Mouse (Mus musculus) CH12.LX (cell line): Measurements from ENCODE around the gene Reln. TPM values are rescaled to one million over a fixed set of nuclear protein-coding genes. Genes with fewer than 3 reads are reported as not detected.

Experiments used
- DNase-seq: peaks from one replicate; pipeline ENCODE4 v3.0.0-alpha.2; 2013; ENCODE audit errors: extremely low read depth
- H3K27ac ChIP-seq: 2 replicates; pipeline ENCODE4 v1.5.1; 2012; ENCODE audit warnings: low read depth, mild to moderate bottlenecking, control low read depth, moderate library complexity; ENCODE audit not compliant: insufficient read depth
- H3K27me3 ChIP-seq: replicated peaks from 2 replicates; pipeline ENCODE3; 2012; ENCODE audit warnings: inconsistent platforms
- H3K36me3 ChIP-seq, 2 experiments: replicated peaks in 1 of 2; 2 replicates each; pipeline versions ENCODE3 to v1.6.1; 2012; ENCODE audit warnings: inconsistent platforms in 1 of 2, low read length in 1 of 2, mild to moderate bottlenecking in 1 of 2, mixed read lengths in 1 of 2, moderate library complexity in 1 of 2; ENCODE audit not compliant: control insufficient read depth in 1 of 2, insufficient read depth in 1 of 2
- H3K4me1 ChIP-seq, 2 experiments: 2 replicates each; pipeline ENCODE4 v1.6.1; 2012; ENCODE audit warnings: inconsistent platforms in 1 of 2, moderate library complexity in 1 of 2; ENCODE audit not compliant: insufficient read depth in 2 of 2, control insufficient read depth in 1 of 2
- H3K4me2 ChIP-seq: 2 replicates; pipeline ENCODE4 v1.6.1; 2012; ENCODE audit warnings: low read depth, mild to moderate bottlenecking, control low read depth; ENCODE audit not compliant: poor library complexity, insufficient read depth, severe bottlenecking
- H3K4me3 ChIP-seq, 3 experiments: fragments of 150-350 bp in 1 of 3; sonication (generic) in 1 of 3; replicated peaks in 1 of 3; 2 replicates each; pipeline versions ENCODE3 to v1.5.1; 2011 to 2012; ENCODE audit warnings: low read depth in 2 of 3, low read length in 2 of 3, mild to moderate bottlenecking in 2 of 3, moderate library complexity in 2 of 3, control low read depth in 1 of 3, improper control_type of control experiment in 1 of 3, inconsistent platforms in 1 of 3, mixed read lengths in 1 of 3; ENCODE audit not compliant: poor library complexity in 1 of 3
- H3K79me2 ChIP-seq: replicated peaks from 2 replicates; pipeline ENCODE4 v1.6.1; 2012; ENCODE audit warnings: mild to moderate bottlenecking, moderate library complexity; ENCODE audit not compliant: control insufficient read depth, poor library complexity, insufficient read depth, severe bottlenecking; ENCODE audit errors: extremely low read depth
- H3K9ac ChIP-seq: 2 replicates; pipeline ENCODE4 v1.6.1; 2012; ENCODE audit warnings: low read depth, mild to moderate bottlenecking, control low read depth, moderate library complexity; ENCODE audit not compliant: insufficient read depth
- H3K9me3 ChIP-seq: replicated peaks from 2 replicates; pipeline ENCODE3; 2012; ENCODE audit warnings: low read length, inconsistent platforms, mixed read lengths
- BHLHE40 ChIP-seq: IDR thresholded peaks from 2 replicates; pipeline ENCODE4 v1.6.1; 2011; ENCODE audit warnings: mild to moderate bottlenecking, low read depth, low read length, improper control_type of control experiment
- CTCF ChIP-seq, 2 experiments: IDR thresholded peaks in 1 of 2; conservative IDR thresholded peaks in 1 of 2; 2 replicates each; pipeline ENCODE4 v1.5.1; 2011 to 2012; ENCODE audit warnings: low read depth in 2 of 2, low read length in 2 of 2, improper control_type of control experiment in 1 of 2, inconsistent platforms in 1 of 2, mild to moderate bottlenecking in 1 of 2, moderate library complexity in 1 of 2
- ELF1 ChIP-seq: IDR thresholded peaks from 2 replicates; pipeline ENCODE4 v1.6.1; 2014; ENCODE audit warnings: low read depth, mild to moderate bottlenecking, inconsistent platforms, low read length, improper control_type of control experiment
- HCFC1 ChIP-seq: IDR thresholded peaks from 2 replicates; pipeline ENCODE4 v1.6.1; 2012; ENCODE audit warnings: low read depth, mild to moderate bottlenecking, inconsistent platforms, low read length, improper control_type of control experiment
- IRF4 ChIP-seq: IDR thresholded peaks from 2 replicates; pipeline ENCODE4 v1.6.1; 2014; ENCODE audit warnings: low read depth, mild to moderate bottlenecking, inconsistent platforms, low read length, improper control_type of control experiment
- JUN ChIP-seq: IDR thresholded peaks from 2 replicates; pipeline ENCODE4 v1.6.1; 2011; ENCODE audit warnings: low read depth, mild to moderate bottlenecking, low read length, improper control_type of control experiment, moderate library complexity; ENCODE audit not compliant: insufficient read depth
- MAX ChIP-seq: IDR thresholded peaks from 2 replicates; pipeline ENCODE4 v1.6.1; 2011; ENCODE audit warnings: low read length, improper control_type of control experiment
- MYC ChIP-seq: IDR thresholded peaks from 2 replicates; pipeline ENCODE4 v1.6.1; 2011; ENCODE audit warnings: low read depth, mild to moderate bottlenecking, improper control_type of control experiment, low read length
- NELFE ChIP-seq: IDR thresholded peaks from 2 replicates; pipeline ENCODE4 v1.6.1; 2011; ENCODE audit warnings: low read depth, low read length, improper control_type of control experiment
- NRF1 ChIP-seq: IDR thresholded peaks from 2 replicates; pipeline ENCODE4 v1.6.1; 2014; ENCODE audit warnings: low read depth, mild to moderate bottlenecking, inconsistent platforms, low read length, improper control_type of control experiment, moderate library complexity
- POLR2A ChIP-seq: IDR thresholded peaks from 2 replicates; pipeline ENCODE4 v1.6.1; 2011; ENCODE audit warnings: low read depth, mild to moderate bottlenecking, improper control_type of control experiment, low read length
- POLR2AphosphoS2 ChIP-seq: IDR thresholded peaks from 2 replicates; pipeline ENCODE4 v1.6.1; 2011; ENCODE audit warnings: low read depth, low read length, improper control_type of control experiment
- TBP ChIP-seq: conservative IDR thresholded peaks from 2 replicates; pipeline ENCODE4 v1.6.1; 2011; ENCODE audit warnings: low read depth, low read length, improper control_type of control experiment
- TCF12 ChIP-seq: IDR thresholded peaks from 2 replicates; pipeline ENCODE4 v1.6.1; 2014; ENCODE audit warnings: low read depth, mild to moderate bottlenecking, inconsistent platforms, low read length, improper control_type of control experiment
- UBTF ChIP-seq: IDR thresholded peaks from 2 replicates; pipeline ENCODE4 v1.6.1; 2012; ENCODE audit warnings: low read depth, mild to moderate bottlenecking, inconsistent platforms, low read length, improper control_type of control experiment, moderate library complexity
- ZC3H11A ChIP-seq: IDR thresholded peaks from 2 replicates; pipeline ENCODE4 v1.6.1; 2012; ENCODE audit warnings: low read depth, mild to moderate bottlenecking, inconsistent platforms, low read length, improper control_type of control experiment
- dilution Hi-C: fragments of 300-500 bp; cut with MboI; formaldehyde crosslinking; loops from 2 replicates; pipeline ENCODE4 v1.14.3; 2020; ENCODE audit warnings: low sequenced_read_pairs; ENCODE audit not compliant: extremely low pct_unique_long_range_greater_than_20kb, extremely low pct_ligation_motif_present
- in situ Hi-C: fragments of 300-500 bp; cut with MboI; formaldehyde crosslinking; loops from 3 replicates; pipeline ENCODE4 v1.14.3; 2019; ENCODE audit warnings: low sequenced_read_pairs, low pct_ligation_motif_present, low pct_unique_long_range_greater_than_20kb, mixed read lengths
- polyA plus RNA-seq: library from polyadenylated mRNA; unstranded; fragments of >175 nt; gene quantifications from 2 replicates; pipeline ENCODE4 v1.2.1, GENCODE M21; 2012; ENCODE audit warnings: low read depth; ENCODE audit not compliant: insufficient read length
- total RNA-seq, 2 experiments: library from RNA; depleted of rRNA; stranded (reverse); fragments of 300-350 nt in 1 of 2; fragments of >200 nt in 1 of 2; gene quantifications; 2 replicates each; pipeline ENCODE4 v1.2.3; 2012 to 2014

Gene Reln
- total and polyA plus RNA-seq, 3 experiments, result 0.03 to 0.04 TPM; not detected in 1

- in situ Hi-C loops (no loop called here), dilution Hi-C loops (no loop called here)
- no peak for DNase-seq
- no peaks in the 10 kb centered on the region for H3K36me3 ChIP-seq
- no peak overlapping the region for H3K27ac ChIP-seq
- H3K9ac ChIP-seq, result no peak overlapping the region
- H3K4me2 ChIP-seq, result no peak overlapping the region
- H3K4me1 ChIP-seq, result no peaks in the 10 kb centered on the region
- no peak overlapping the region for H3K4me3 ChIP-seq
- no peaks in the 10 kb centered on the region for H3K9me3 ChIP-seq
- TF ChIP-seq MYC, result no peak
- TF ChIP-seq TBP, result no peak
- no peak for TF ChIP-seq ELF1
- TF ChIP-seq MAX, result no peak
- no peak for TF ChIP-seq POLR2A
- TF ChIP-seq JUN, result no peak
- TF ChIP-seq ZC3H11A, result no peak
- no peak for TF ChIP-seq IRF4
- no peak for TF ChIP-seq NRF1
- TF ChIP-seq HCFC1, result no peak
- no peak for TF ChIP-seq UBTF
- no peak for TF ChIP-seq CTCF (conservative IDR thresholded peaks at IDR 0.05 in 1 of 2, IDR thresholded peaks at IDR 0.05 in 1 of 2; ENCODE audit: low read depth in 2 of 2, low read length in 2 of 2)
- TF ChIP-seq BHLHE40, result no peak
- no peak for TF ChIP-seq NELFE
- no peaks in the 10 kb centered on the region for H3K79me2 ChIP-seq
- no peaks in the 10 kb centered on the region for H3K27me3 ChIP-seq
Observed at GRCm38 (mm10) chr5:22171336-22171735, 173.2 kb downstream of the Reln start.

- TF ChIP-seq TCF12 (no peak), POLR2AphosphoS2 (no peak), CTCF (conservative IDR thresholded peaks at IDR 0.05 in 1 of 2, IDR thresholded peaks at IDR 0.05 in 1 of 2; ENCODE audit: low read depth in 2 of 2, low read length in 2 of 2) (0 out of 4 replicates have a peak, but pooled peaks of 1 of the 2 experiments have one; percentile 3)
- DNase-seq, result peak; percentile 17
- Histone ChIP-seq H3K9ac (no peak overlapping the region), H3K4me3 (no peak overlapping the region), H3K4me1 (peaks cover 0 to 10% of the 10 kb centered on the region in 2 experiments; a peak in 2 of 4 replicates), H3K27me3 (no peaks in the 10 kb centered on the region), H3K27ac (no peak overlapping the region), H3K79me2 (no peaks in the 10 kb centered on the region), H3K36me3 (no peaks in the 10 kb centered on the region), H3K4me2 (no peak overlapping the region), H3K9me3 (no peaks in the 10 kb centered on the region)
- in situ Hi-C loops, result no loop called here
- dilution Hi-C loops, result no loop called here
Observed at GRCm38 (mm10) chr5:22164060-22164934, 180.2 kb downstream of the Reln start.
